Mouse (Mus musculus): ENCODE measurements around the gene Catsper4.
A peak's percentile ranks its signal among the peaks of the same experiment; 100 is the strongest.
"Not testable (repeated sequence)": the region's sequence is repeated elsewhere in the genome, so short reads cannot be mapped to it uniquely, and the experiment has no call there.

Gene Catsper4

GRCm38 (mm10) chr4:134227194-134227593 lies at the start of gene Catsper4:
Catsper4 (minus strand) TSS chr4:134227383.
- no peak for DNase-seq (ENCODE audit: low spot score in 2 of 2)

DNA sequence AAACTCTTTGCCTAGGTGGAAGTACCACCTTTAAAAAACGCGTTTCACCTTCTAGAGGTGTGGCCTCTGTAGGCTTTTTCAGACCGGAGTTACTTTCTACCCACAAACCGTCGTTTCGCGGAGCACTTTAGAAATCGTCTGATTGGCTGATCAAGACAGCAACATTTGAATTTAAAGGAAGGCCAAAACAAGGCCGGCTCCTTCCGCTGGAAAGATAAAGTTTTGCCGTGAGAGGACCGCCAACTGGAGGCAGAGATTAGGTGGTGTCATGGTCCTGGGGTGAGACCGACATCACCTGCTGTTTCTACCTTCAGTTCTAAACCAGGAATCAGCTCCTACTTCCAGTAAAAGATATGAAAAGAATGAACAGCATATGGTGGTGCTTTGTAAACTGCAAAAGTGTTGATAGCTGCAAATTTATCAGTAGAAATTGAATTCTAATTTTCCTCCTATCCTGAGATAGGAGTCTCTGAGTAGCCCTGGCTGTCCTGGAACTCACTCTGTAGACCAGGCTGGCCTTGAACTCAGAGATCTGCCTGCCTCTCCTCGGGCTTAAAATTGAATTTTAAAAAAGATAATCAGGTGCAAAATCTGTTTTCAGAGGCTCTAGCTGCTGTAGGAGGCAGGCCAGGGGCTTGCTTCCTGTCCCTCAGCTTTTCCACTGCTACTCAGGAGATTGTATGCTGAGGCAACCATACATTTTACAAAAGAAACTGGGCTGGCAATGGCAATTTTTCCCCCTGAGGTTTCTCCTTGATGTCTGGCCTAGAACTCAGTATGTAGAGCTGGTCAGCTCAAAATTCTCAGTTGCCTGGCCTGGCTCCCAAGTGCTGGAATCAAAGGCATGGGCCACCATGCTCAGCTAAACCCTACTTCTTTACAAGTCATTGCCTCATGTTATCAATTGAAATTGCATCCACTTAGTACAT lies 46.5 kb upstream of the Catsper4 start:
- no peak for DNase-seq (ENCODE audit: low spot score in 2 of 2)

GRCm38 (mm10) chr4:134272731-134273416 lies 45.7 kb upstream of the Catsper4 start:
- no peak for DNase-seq (ENCODE audit: low spot score in 2 of 2)

DNA sequence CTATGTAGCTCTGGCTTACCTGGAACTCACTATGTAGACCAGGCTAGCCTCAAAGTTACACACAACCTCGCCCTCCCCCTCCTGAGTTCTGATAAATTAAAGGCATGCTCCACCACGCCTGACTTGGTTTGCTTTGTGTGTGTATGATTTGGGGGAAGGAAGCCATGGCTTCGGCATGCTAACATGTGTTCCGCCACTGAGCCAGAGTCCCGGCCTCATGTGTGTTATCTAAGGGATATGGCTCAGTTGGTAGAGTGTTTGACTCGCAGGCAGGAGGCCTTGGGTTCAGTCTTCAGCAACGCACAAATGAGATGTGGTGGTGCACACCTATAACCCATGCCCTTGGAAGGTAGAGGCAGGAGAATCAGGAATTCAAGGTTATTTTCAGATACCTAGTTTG lies 44.8 kb upstream of the Catsper4 start:
- DNase-seq (ENCODE audit: low spot score in 2 of 2): no peak

GRCm38 (mm10) chr4:134269622-134270021 lies 42.4 kb upstream of the Catsper4 start:
- not testable (repeated sequence) for DNase-seq (ENCODE audit: low spot score in 2 of 2)

- DNase-seq (ENCODE audit: low spot score in 2 of 2): no peak
Measured at GRCm38 (mm10) chr4:134268102-134268655, 41.0 kb upstream of the Catsper4 start.

- no peak for DNase-seq (ENCODE audit: low spot score in 2 of 2)
Measured at GRCm38 (mm10) chr4:134265860-134266585, 38.8 kb upstream of the Catsper4 start.

GRCm38 (mm10) chr4:134263191-134263590 lies 36.0 kb upstream of the Catsper4 start:
- no peak for DNase-seq (ENCODE audit: low spot score in 2 of 2)

- no peak for DNase-seq (ENCODE audit: low spot score in 2 of 2)
Measured at GRCm38 (mm10) chr4:134258354-134258753, 31.2 kb upstream of the Catsper4 start.

DNA sequence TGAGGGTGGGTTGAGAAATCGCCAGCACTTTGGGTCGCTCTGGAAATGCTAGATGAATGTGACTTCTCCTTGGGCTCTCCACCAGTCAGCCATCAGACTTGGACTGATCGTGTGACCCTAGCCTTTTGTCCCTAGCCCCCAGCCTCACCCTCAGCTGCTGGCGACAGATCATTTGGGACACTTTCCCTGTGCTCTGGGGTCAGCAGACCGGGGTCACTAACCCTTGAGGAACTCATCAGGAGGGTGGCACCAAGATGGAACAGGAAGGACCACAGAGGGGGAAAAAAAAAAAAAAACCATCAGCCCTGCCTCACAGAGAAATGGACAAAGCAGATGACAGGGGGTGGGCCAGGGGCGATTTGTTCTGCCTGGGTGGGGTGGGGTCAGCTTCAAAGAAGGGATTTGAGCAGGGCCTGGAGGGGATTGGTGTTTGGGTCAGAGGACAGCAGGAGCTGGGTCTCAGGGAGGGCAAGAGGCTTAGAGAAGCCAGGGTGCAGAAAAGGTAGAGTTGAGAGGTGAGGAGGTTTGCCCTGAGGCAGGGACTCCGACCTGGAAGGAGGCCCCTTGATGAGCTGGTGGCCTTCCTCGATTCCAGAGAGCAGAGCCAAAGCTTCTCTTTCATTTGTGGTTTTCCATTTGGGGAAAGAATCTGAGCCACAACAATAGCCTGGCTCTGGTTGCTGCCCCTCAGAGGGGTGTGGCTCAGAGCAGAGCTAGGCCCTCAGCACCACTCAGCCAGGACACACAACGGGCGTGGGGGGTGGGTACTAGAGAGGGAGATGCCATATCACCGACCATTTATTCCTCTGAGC lies 30.2 kb upstream of the Catsper4 start:
- DNase-seq (ENCODE audit: low spot score in 2 of 2): no peak

DNA sequence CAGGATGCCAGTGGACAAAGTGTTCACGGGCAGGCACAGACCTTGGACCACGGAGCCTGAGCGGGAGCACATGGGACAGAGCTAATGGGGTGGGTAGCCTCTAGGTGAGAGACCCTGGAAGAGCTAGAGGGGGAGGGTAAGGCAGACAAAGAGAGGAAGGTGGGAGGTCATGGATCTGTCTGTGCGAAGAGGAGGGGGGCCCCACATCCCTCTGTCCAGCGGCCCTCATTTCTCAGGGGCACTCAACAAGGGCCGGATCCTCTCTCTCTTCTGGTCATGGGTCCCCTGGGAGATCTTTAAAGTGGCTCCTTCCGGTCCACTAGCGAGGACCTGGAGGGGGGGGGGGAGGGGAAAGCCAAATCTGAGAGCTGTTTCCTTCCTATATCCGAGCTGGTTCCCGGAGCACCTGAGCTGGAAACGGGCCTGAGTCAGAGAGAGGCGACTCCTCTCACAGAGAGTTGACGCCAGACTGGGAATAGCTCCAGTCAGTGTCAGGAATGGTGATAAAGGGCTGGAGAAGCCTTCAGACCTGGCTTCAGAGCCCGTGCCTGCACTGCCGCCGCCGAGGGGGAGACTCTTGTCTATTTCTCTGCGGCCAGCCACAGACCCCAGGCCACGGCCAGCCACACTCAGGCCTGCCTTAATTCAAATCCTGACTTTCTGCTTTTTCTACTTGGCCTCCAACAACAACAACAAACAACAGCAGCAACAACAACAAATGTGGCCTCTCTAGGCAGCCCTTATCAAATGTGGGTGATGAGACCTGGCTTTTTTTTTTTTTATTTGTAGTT lies 29.4 kb upstream of the Catsper4 start:
- DNase-seq (ENCODE audit: low spot score in 2 of 2): no peak

- no peak for DNase-seq (ENCODE audit: low spot score in 2 of 2)
Measured at GRCm38 (mm10) chr4:134255854-134256253, 28.7 kb upstream of the Catsper4 start.

GRCm38 (mm10) chr4:134254835-134255234 lies 27.7 kb upstream of the Catsper4 start:
- DNase-seq (ENCODE audit: low spot score in 2 of 2): no peak

- DNase-seq (ENCODE audit: low spot score in 2 of 2): no peak
Measured at GRCm38 (mm10) chr4:134253722-134254324, 26.6 kb upstream of the Catsper4 start, which contains the start of gene Grrp1. Grrp1 (minus strand) TSS chr4:134254106.

- no peak for DNase-seq (ENCODE audit: low spot score in 2 of 2)
Measured at GRCm38 (mm10) chr4:134252911-134253721, 25.9 kb upstream of the Catsper4 start.

GRCm38 (mm10) chr4:134252131-134252910 lies 25.1 kb upstream of the Catsper4 start:
- DNase-seq (ENCODE audit: low spot score in 2 of 2): no peak

GRCm38 (mm10) chr4:134251241-134252130 lies 24.3 kb upstream of the Catsper4 start:
- peak; percentile 34 for DNase-seq (ENCODE audit: low spot score in 2 of 2)

All from right cerebral cortex, postnatal 36 days (tissue).